Mouse (Mus musculus): ENCODE results near the gene Sbk1. TPM values are rescaled to one million over a fixed set of nuclear protein-coding genes. Genes with fewer than 3 reads are reported as not detected.

Gene Sbk1
- 4.3 and 4.4 TPM in 2 replicates for polyA plus RNA-seq (2012; rRNA removed)

DNA sequence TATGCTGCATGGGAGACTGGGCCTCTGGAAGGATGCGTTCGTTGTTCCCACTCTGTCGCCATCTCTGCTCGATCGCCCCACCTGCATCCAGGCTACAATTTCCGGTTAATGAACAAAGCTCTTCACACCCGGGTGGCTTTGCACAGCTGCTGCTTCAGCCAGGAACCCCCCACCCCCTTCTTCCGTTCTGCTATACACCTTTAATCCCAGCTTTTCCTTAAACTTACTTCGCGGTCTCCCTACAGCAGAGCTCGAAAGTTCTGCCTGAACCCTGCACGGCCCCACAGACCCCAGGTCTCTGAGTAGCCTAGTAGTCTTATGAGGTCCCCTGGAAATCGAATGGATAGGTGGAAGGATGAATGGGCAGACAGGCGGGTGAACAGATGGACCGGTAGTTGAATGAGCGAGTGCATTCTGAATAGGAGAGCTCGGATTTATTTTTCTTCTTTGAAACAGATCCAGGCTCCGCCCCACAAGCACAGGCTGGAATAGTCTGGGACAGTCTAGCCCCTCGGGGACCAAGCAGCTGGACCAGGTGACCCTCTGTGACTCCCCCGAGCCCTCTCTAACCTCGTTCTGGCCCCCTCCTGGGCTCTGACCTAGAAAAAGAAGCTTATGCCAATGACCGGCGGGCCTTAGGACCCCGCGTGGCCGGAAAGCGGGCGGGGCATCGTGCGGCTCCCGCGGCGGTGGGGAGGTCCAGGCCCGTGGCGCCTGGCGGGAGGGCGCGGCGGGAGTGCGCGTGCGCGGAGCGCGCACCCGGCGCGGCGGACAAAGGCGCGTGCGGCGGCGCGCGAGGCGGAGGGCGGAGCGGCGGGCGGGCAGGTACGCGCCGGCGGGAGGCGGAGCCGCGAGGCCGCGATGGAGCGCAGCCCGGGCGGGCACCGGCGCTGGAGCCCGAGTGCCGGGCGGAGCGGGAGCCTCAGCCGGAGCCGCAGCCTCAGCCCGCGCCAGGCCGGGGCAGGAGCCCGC is at the start of gene Sbk1:
Sbk1 (plus strand) TSS at position 908 of the 972 bp plus-strand sequence.

Other genes with a start within 250 kb of the Sbk1 start
- 0.07 and 0.12 TPM in 2 replicates for gene Gsg1l, start 190.2 kb upstream of the Sbk1 start, polyA plus RNA-seq (2012; rRNA removed)
- gene Xpo6, start 72.1 kb upstream of the Sbk1 start, polyA plus RNA-seq (2012; rRNA removed): 37.3 and 43.9 TPM in 2 replicates
- gene Lat, start 97.0 kb downstream of the Sbk1 start, polyA plus RNA-seq (2012; rRNA removed): 7.4 and 7.7 TPM in 2 replicates
- 28.2 and 28.3 TPM in 2 replicates for gene Spns1, start 104.8 kb downstream of the Sbk1 start, polyA plus RNA-seq (2012; rRNA removed)
- 4.7 and 5.4 TPM in 2 replicates for gene Nfatc2ip, start 124.1 kb downstream of the Sbk1 start, polyA plus RNA-seq (2012; rRNA removed)
- gene Cd19, start 142.3 kb downstream of the Sbk1 start, polyA plus RNA-seq (2012; rRNA removed): 6.5 and 8.9 TPM in 2 replicates
- 6.4 and 6.5 TPM in 2 replicates for gene Rabep2, start 156.1 kb downstream of the Sbk1 start, polyA plus RNA-seq (2012; rRNA removed)
- 0.16 and 0.67 TPM in 2 replicates for gene Atp2a1, start 190.5 kb downstream of the Sbk1 start, polyA plus RNA-seq (2012; rRNA removed)
- gene Sh2b1, start 202.8 kb downstream of the Sbk1 start, polyA plus RNA-seq (2012; rRNA removed): 17.2 and 21.4 TPM in 2 replicates
- gene Tufm, start 214.7 kb downstream of the Sbk1 start, polyA plus RNA-seq (2012; rRNA removed): 66.4 and 78.6 TPM in 2 replicates
- 25.1 and 32.3 TPM in 2 replicates for gene Atxn2l, start 230.8 kb downstream of the Sbk1 start, polyA plus RNA-seq (2012; rRNA removed)